Mouse (Mus musculus) c-Kit-positive CD71-negative TER-119-negative erythroid progenitor cells, embryonic 14.5 days (primary cell): ENCODE data around the gene Ripor2.

Experiments
- DNase-seq: peaks from one replicate; pipeline ENCODE4 v3.0.0-alpha.2; 2013; ENCODE audit warnings: low read depth

Gene Ripor2

DNA sequence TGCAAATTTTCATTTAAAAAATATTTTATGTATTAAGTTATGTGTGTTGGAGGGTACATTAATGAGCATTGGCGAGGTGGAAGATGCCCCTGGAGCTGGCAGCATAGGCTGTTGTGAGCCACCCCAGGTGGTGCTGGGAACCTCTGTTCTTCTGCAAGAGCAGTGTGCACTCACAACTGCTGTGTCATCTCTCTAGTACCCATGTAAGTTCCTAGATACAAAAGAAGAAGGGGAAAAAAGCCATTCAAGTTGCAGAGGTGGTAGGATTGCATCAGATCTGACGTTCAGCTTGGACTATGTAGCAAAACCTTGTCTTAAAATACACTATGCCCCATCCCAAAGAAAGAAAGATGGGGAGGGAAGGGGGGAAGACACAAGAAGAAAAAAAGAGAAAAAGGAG lies 65.5 kb downstream of the Ripor2 start:
- no peak for DNase-seq

DNA sequence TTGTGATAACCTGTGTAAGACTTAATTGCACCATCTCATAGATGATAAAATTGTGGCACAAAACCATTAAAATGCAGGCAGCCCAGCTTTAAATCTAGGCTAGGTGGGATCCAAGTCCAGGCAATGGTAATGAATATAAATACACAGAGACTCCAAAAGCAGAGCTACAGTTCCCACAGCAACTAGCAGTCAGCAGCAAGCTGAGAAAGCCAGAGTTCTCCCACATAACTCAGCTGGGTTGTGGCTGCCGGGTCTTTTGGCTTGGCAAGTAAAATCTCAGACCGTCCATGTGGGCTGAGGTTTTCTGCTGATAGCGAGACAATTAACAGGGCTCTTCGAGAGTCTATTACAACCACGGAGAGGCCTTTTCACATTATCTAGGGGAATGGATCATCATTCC lies 66.0 kb downstream of the Ripor2 start:
- no peak for DNase-seq

DNA sequence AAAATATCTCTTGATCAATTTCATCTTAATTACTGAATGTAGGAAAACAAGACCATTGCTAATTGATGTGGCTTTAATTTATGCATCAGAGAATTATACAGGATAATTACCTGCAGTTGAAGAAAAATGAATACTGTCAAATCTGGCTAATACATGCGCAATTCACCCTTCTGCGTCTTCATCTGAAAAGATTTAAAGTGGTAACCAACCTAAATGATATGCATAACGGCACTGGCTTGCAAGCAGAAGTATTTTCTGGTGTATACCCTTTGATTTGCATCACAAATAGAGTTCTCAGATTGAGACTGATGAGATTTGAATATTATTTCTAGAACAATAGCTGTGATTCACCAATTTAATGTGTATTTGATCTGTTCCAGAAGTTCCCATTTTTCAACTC lies 66.7 kb downstream of the Ripor2 start:
- DNase-seq: no peak

DNA sequence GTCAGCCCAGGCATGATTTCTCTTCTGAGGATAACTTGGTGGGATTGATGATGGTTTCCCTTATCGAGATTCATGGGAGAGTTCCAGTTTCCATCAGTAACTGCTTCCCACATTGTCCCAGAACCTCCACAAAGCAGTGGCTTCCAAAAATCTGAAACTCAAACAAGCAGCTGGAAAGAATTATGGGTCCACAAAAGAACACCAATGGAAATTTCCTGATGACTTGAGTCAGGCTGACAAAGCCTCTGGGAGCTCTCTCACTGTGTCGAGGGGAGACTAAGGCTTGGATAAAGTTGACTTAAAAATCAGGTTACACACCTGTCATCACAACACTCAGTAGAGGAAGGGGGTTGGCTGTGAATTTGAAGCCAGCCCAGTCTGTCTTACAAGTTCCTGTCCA lies 67.1 kb downstream of the Ripor2 start:
- DNase-seq: no peak

DNA sequence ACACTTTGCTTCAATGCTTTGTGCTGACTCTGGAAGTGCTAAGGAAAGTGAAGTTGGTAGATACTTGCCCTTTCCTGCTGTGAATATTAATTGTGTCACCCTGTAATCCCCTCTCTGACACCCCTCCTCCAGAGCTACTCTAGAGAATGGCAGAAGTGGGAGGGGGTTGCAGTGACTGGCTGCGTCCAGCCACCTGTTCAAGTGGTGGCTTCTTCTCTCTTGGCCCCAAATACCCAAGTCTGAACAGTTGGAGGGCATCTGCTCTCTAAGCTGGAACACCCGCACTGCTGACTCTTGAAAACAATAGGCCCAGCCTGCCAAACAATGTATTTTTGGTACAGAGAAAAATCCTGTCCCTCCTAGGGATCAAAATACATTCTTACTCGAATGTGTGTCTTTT lies 69.0 kb downstream of the Ripor2 start:
- DNase-seq: no peak

DNA sequence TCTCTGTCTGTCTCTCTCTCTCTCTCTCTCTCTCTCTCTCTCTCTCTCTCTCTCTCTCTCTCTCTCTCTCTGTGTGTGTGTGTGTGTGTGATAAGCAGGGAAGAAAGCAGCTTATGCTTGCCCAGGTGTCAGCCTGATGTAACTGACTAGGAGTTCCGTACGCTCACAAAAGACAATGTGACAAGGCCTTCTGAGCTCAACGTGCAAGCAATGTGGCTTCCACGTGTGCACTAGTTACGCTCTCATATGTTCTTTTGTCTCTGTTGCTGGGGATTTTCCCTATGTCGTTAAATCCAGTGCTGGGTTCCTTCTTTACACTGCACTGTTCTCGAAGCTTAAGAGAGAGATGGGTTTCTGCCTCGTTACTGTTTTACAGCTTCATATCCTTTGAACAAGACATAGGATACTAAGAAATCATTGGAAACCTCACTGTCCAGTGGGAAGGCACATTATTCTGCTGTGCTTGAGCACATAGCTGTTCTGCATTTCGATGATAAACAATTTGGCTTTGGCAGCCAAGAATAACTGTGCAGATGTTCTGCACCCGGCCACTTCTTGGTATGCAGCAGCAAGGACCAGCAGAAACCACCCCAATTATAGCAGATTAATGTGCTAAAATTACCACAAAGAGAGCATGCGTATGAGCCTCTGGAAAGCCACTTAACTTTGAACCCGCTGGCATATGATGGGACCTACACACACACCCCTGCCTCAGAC lies 73.1 kb downstream of the Ripor2 start:
- no peak for DNase-seq

DNA sequence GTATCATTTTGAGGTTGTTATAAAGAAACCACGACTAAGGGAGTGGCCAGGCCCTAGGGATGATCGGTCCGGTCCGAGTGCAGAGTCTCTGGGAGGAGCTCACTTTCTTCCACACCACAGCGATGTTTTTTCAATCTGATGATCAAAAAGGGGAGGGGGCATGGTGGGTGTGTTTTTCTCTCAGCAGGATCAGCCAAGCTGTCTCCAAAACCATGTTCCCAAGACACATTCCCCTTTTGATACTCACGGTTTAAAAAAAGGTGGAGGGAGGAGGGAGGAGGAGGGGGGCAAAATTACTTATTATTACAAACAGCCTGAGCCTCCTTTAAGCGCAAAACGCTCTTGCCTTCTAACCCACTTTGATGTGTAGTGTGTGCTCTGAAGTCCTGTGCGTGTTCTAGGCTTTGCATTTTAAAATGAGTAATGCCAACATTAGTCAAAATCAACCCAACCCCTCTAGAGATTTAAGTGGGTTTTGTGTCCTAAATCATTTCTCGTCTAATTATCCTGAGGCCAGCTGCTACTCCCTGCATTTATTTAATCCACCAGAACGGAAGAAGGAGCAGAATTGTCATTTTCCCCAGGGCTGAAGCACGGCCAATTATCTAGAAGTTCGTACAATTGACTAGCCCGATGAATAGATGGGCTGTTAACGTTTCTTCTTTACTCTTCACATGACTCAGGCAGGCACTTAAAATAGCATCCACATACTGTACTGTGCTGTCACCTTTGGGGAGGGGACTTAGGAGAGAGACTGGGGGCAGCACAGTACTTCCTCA lies 74.9 kb downstream of the Ripor2 start:
- no peak for DNase-seq

DNA sequence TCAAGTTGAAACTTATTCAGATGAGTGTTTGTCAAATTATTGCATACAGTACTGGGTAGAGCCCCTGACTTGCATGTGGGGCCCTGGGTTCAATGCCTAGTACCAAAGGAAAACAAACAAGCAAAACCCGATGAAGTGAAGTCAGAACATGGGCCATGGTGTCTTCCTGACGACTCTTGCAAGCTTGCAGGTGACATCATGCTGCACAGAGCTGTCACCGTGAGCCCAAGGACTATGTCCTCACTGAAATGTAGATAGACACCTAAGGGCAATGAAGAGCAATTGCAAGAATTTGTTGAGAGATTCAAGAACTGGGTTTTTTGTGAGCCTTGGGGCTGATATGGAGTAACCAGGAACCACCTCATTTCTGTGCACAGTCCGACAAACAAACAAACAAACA lies 84.8 kb downstream of the Ripor2 start:
- no peak for DNase-seq

DNA sequence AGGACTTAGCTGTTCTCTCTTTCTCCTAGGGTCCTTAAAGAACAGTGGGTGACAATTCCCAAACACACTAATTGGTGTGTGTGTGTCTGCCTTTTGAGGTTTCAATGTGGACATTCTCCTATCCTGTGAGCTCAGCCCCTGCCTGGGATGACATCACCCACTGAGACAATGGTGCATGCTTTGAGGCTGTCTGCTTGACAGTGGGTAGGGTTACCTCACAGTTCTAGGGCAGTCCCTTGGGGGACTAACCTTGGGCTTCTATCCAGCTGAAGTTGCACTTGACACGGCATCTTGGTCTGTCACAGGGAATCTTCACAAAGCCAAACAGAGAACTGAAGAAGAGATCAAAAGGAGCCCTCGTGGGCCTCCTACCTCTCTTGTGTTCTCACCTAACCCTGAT lies 86.6 kb downstream of the Ripor2 start:
- no peak for DNase-seq

DNA sequence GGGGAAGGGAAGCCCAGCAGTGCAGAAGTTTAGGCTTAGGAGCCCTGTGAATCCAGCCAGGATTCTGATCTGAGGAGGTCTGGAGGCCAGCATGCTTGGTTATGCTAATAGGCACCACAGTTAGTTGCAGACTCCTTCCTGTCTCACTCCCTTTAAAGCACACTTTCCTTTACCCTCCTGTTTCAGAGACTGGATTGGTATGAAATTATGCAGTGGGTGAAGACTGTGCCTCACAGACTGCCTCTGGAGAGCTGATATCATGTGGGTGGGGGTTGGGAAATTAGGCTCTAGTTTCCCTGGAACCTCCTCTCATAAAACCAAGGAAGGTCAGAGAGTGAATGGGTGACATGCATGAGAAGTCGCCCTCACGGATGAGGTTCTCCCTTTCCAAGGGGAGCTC lies 88.7 kb downstream of the Ripor2 start:
- DNase-seq: no peak

DNA sequence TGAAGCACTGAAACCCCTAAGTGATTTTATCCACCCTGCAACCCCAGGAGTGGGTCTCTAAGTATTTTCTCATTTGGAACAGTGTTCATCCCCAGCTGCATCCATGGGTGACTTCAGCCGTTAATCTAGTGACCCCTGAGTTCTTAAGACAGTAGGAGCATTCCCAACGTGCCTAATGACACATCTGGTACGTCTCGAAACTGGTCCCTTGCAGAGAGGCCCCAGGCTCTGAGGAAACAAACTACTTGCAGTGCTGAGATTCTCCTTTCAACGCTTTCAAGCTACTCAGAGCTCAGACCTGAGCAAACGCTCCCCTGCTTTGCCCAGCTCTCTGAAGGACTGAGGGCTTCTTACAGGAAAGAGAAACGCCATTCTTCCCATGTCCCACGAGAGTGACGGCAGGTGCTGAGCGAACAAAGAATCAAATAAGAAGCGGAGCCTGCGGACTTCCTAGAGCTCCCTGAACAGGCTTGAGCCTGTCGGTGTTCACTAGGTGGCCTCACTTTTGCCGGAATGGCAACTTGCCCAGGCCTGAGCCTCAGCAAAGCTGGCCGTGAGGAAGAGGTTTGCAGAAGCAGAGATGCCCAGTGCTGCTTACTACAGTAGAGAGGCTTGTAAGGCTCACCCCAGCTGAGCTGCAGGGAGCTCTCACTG lies 97.2 kb downstream of the Ripor2 start:
- DNase-seq: no peak

DNA sequence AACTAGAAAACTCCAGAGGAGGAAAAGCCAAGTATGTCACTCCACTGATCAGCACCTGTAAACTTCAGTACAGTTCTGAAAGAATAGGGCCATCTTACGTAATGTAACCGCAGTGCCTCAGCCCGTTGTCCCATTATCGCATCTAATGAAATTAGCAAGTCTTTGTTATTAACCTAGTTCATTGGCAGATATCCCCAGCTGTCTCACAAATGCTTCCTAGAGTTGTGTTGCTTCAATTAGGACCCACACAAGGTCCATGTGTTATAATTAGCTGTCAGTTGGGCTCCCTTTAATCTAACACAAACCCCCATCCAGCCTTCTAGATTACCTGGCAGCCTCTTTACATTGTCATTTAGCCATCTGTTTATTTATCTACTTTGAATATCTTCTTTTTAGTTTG lies 99.0 kb downstream of the Ripor2 start:
- DNase-seq: no peak

DNA sequence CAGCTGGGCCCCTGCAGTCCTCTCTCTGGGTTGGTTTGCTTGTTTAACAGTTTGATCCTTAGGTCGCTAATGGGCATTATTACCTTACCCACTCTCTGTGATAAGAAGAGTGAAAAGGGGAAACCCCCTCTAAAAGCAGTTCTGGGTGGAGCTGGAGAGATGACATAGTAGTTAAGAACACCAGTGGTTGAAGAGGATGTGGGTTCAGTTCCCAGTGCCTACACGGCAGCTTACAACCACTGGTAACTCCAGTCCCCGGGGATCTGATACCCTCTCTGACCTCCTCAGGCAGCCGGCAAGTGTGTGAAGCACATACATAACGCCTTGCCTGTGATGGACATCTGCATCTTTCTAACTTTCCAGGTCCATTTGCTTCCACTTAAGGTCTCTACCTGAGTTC lies 100.4 kb downstream of the Ripor2 start:
- no peak for DNase-seq

DNA sequence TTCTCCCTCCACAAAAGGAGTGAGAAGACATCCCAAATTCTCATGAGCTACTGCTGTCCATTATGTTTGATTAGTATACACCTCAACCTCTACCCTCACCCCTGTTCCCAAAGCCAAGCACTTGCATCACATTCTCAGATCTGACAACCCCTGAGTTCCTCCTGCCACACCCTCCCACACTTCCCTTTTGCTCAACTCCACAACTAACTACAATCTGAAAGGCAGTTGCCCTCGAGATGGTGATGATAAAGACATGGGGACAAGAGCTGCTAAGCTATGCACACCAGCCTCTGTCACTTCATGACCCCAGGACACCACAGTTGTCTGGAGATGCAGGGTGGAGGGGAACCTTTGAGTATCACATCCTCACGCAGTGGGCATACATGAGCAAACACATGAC lies 102.5 kb downstream of the Ripor2 start:
- DNase-seq: peak; percentile 23

DNA sequence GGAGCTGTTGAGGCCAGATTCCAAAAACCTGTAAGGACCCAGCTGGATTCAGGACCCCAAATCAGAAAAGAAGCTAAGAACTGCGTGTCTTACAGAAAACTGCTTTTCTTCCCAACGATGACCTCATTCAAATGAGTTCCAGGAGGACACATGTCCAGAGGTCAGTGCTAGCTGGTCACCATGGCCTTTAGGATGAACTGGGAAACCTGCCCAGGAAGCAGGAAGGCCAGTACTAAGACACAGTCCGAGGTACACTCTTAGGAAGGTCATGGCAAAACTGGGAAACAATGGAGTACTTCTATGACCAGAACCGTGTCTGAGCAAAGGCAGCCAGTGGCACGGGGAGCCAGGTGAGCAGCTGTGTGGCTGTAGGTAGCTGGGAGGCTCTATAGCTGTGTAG lies 103.9 kb downstream of the Ripor2 start:
- DNase-seq: no peak

DNA sequence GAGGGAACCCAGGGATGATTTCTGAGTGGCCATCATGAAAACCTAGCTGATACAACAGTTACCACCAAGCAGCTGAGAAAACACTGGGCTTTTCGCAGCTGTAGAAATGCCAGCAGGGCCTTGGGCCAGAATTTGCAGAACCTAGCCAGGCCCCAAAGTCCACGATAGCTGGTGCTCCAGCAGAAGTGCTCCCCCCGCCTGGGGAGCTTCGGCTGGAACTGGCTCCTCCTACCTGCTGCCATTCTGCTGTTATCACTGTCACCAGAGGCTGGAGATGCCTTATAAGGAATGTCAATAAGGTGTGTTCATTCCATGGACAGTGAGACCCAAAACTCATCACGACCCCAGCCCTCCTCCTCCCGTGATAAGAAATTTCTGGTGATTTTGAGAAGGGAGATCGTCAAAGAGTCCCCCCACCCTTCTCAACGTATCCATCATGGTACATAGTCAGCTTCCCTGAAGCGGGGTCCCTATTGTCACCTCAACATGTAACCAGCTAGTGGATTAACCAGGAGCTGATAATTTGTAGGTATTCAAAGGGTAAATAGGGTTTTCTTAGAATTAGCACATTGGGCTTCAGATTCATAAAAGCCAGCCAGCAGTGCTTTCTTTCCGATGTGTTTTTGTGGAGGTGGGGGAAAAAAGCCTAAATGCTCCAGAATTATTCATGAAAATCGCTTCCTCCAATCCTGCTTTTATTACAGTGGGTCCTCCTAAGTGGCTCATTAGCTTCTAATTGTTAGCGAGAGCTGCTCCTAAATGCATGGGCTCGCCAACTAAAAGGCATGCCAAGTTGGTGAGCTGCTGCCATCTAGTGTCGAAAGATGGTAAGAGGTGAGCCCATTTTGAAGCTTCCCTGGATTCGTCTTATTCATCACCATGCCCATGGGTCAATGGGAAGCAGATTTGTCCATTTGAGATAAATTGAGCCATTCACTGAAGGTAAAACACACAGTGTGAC lies 105.0 kb downstream of the Ripor2 start:
- DNase-seq: peak; percentile 82

DNA sequence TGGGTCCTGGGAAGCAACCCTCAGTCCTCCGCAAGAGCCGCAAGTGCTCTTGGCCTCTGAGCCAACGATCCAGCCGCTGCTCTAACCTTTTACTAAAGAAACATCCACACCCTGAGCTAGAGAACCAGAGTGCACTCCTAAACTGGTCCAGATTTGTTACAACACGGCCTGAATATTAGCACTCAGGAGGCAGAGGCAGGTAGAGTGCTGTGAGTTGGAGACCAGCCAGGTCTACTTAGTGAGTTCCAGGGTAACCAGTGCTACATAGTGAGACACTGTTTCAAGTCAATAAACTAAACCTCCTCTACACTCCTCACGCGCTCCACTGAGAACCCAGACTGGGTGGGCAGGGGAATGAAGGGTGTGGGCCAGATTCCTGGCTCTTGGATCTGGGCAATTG lies 111.3 kb downstream of the Ripor2 start:
- no peak for DNase-seq

DNA sequence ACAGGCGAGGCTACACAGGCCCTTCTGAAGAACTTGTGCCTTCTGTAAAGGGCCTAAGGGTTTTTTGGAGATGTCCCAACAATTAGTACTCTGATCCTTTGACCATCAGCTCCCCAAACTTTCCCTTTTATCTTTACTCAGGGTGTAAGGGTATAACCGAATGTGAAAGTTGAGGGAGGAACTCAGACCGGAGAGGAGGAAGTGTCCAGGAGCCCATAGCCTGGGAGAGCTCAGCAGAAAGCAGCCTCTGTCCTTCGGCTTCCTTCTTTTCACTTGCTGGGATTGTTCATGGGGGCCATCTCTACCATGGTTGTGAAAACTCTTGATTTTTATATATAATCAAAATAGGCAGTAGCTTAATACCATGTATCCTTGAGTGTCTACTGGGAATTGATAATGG lies 116.8 kb downstream of the Ripor2 start:
- DNase-seq: no peak

DNA sequence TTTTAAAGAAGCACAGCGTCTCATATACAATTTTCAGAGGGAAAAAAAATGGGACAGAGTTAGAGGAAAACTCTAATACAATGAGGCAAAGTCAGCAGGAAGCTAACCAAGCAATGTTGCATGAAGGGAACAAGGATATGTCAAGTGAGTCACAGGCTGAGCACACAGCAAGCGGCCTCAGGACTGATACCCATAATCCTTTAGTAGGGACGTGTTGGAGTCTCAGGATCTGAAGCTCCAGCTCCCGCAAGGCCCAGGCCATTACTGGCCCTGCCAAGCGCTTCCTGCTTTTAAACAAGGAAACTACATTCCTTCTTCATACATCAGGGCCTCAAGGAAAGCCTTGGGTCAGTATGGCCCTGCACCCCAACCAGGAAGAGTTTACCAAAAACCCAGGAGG lies 120.1 kb downstream of the Ripor2 start:
- no peak for DNase-seq

DNA sequence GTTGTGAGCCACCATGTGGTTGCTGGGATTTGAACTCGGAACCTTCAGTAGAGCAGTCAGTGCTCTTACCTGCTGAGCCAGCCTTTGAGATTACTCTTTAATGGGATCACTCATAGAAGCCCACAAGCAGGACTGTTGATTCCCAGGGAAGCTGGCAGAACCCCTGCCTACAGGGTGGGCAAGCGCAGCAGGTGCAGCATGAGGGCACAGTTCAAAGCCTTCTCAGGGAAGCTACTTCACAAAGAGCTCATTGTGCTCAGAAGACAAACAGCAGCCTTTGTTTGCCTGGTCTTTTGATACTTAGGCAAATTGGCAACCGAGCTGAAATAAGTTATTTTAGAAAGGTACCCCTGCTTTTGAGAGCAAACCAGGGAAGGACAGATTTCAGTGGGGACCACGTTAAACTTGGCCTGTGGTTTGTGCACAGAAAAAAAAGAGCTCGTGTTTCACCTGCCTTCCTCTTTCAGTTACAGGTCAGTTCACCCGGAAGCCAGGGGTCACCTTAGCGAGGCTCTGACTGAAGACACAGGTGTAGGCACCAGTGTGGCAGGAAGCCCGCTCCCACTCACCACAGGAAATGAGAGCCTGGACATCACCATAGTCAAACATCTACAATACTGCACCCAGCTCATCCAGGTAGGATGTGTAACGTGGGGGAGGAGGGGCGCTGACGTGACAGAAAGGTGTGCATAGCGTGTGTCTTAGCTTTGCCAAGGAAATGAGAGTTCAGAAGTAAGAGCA lies 127.8 kb downstream of the Ripor2 start:
- no peak for DNase-seq

DNA sequence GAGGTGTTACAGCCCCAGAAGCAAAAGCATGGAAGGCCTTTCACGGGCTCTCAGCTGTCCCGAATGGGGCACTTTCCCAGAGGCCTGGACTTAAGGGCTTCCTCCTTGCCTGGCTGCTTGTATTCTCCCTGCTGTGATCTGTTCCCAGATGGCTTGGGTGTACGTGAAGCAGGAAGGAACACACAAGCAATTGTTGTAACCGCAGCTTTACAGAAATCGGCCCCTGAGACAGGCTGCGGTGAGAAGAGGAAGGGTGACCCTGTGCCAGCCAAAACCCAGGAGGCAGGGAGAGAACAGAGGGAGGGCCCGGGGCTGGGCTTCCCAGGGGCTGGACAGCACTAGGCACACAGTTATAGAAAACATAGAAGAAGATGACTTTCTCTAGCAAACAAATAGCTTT lies 129.0 kb downstream of the Ripor2 start:
- no peak for DNase-seq
